Mouse (Mus musculus) erythroid progenitor cell, adult 5-6 weeks (primary cell): ENCODE results near the gene Vmn1r112. TPM values are rescaled to one million over a fixed set of nuclear protein-coding genes. Genes with fewer than 3 reads are reported as not detected.
"Not testable (repeated sequence)": the region's sequence is repeated elsewhere in the genome, so short reads cannot be mapped to it uniquely, and the experiment has no call there.

ENCODE experiments used
- ATAC-seq: replicated peaks from 2 replicates; pipeline ENCODE4 v1.8.0; 2016; ENCODE audit warnings: moderate number of reproducible peaks, mild to moderate bottlenecking, moderate TSS enrichment, inconsistent platforms; ENCODE audit not compliant: poor library complexity, low FRiP score, severe bottlenecking
- total RNA-seq, 2 experiments: library from RNA; stranded (forward) in 1 of 2; stranded (reverse) in 1 of 2; fragments of 150-400 nt in 1 of 2; fragments of 186-747, 209-891 nt in 1 of 2; gene quantifications; 2 replicates each; pipeline versions ENCODE4 v1.2.3 to v1.2.4; 2015 to 2017; ENCODE audit warnings: low replicate concordance in 2 of 2

Gene Vmn1r112
- total RNA-seq (2015; ENCODE audit: low replicate concordance) (not detected in 2 replicates), total RNA-seq (2017; ENCODE audit: low replicate concordance) (not detected in 2 replicates)

GRCm38 (mm10) chr7:20770885-20771284 lies at the start of gene Vmn1r112:
Gene Vmn1r112 (plus strand): TSS chr7:20771185.
- ATAC-seq, result not testable (repeated sequence)

GRCm38 (mm10) chr7:20730524-20730923 lies 40.5 kb upstream of the Vmn1r112 start, which contains the start of gene Gm10668:
Gene Gm10668 (minus strand): TSS chr7:20730624.
- ATAC-seq, result not testable (repeated sequence)

- not testable (repeated sequence) for ATAC-seq
Measured at GRCm38 (mm10) chr7:20786985-20787384, 16.0 kb downstream of the Vmn1r112 start, which contains the start of gene Vmn1r113. Gene Vmn1r113 (plus strand): TSS chr7:20787285.

- ATAC-seq, result not testable (repeated sequence)
Measured at GRCm38 (mm10) chr7:20812086-20812485, 41.1 kb downstream of the Vmn1r112 start, which contains the start of gene Vmn1r114. Gene Vmn1r114 (minus strand): TSS chr7:20812186.

Other genes starting within 250 kb of the Vmn1r112 start
- gene Vmn1r104, start 237.3 kb upstream of the Vmn1r112 start, total RNA-seq (2015; ENCODE audit: low replicate concordance), result not detected in 2 replicates
- not detected in 2 replicates for gene Vmn1r104, start 237.3 kb upstream of the Vmn1r112 start, total RNA-seq (2017; ENCODE audit: low replicate concordance)
- gene Gm5726, start 225.4 kb upstream of the Vmn1r112 start, total RNA-seq (2015; ENCODE audit: low replicate concordance), result not detected in 2 replicates
- gene Gm5726, start 225.4 kb upstream of the Vmn1r112 start, total RNA-seq (2017; ENCODE audit: low replicate concordance), result not detected in 2 replicates
- not detected in 2 replicates for gene Gm4141, start 194.9 kb upstream of the Vmn1r112 start, total RNA-seq (2015; ENCODE audit: low replicate concordance)
- not detected in 2 replicates for gene Gm4141, start 194.9 kb upstream of the Vmn1r112 start, total RNA-seq (2017; ENCODE audit: low replicate concordance)
- not detected in 2 replicates for gene Gm4513, start 172.2 kb upstream of the Vmn1r112 start, total RNA-seq (2015; ENCODE audit: low replicate concordance)
- not detected in 2 replicates for gene Gm4513, start 172.2 kb upstream of the Vmn1r112 start, total RNA-seq (2017; ENCODE audit: low replicate concordance)
- not detected in 2 replicates for gene Vmn1r107, start 102.3 kb upstream of the Vmn1r112 start, total RNA-seq (2015; ENCODE audit: low replicate concordance)
- gene Vmn1r107, start 102.3 kb upstream of the Vmn1r112 start, total RNA-seq (2017; ENCODE audit: low replicate concordance), result not detected in 2 replicates
- not detected in 2 replicates for gene Vmn1r111, start 68.0 kb upstream of the Vmn1r112 start, total RNA-seq (2015; ENCODE audit: low replicate concordance)
- not detected in 2 replicates for gene Vmn1r111, start 68.0 kb upstream of the Vmn1r112 start, total RNA-seq (2017; ENCODE audit: low replicate concordance)
- gene Gm10668, start 40.6 kb upstream of the Vmn1r112 start, total RNA-seq (2015; ENCODE audit: low replicate concordance), result not detected in 2 replicates
- not detected in 2 replicates for gene Gm10668, start 40.6 kb upstream of the Vmn1r112 start, total RNA-seq (2017; ENCODE audit: low replicate concordance)
- not detected in 2 replicates for gene Vmn1r113, start 16.1 kb downstream of the Vmn1r112 start, total RNA-seq (2015; ENCODE audit: low replicate concordance)
- not detected in 2 replicates for gene Vmn1r113, start 16.1 kb downstream of the Vmn1r112 start, total RNA-seq (2017; ENCODE audit: low replicate concordance)
- not detected in 2 replicates for gene Vmn1r114, start 41.0 kb downstream of the Vmn1r112 start, total RNA-seq (2015; ENCODE audit: low replicate concordance)
- gene Vmn1r114, start 41.0 kb downstream of the Vmn1r112 start, total RNA-seq (2017; ENCODE audit: low replicate concordance), result not detected in 2 replicates
- not detected in 2 replicates for gene Vmn1r115, start 73.8 kb downstream of the Vmn1r112 start, total RNA-seq (2015; ENCODE audit: low replicate concordance)
- gene Vmn1r115, start 73.8 kb downstream of the Vmn1r112 start, total RNA-seq (2017; ENCODE audit: low replicate concordance), result not detected in 2 replicates
- gene Vmn1r116, start 101.1 kb downstream of the Vmn1r112 start, total RNA-seq (2015; ENCODE audit: low replicate concordance), result not detected in 2 replicates
- gene Vmn1r116, start 101.1 kb downstream of the Vmn1r112 start, total RNA-seq (2017; ENCODE audit: low replicate concordance), result not detected in 2 replicates
- gene Vmn1r117, start 112.9 kb downstream of the Vmn1r112 start, total RNA-seq (2015; ENCODE audit: low replicate concordance), result not detected in 2 replicates
- gene Vmn1r117, start 112.9 kb downstream of the Vmn1r112 start, total RNA-seq (2017; ENCODE audit: low replicate concordance), result not detected in 2 replicates
- not detected in 2 replicates for gene Vmn1r118, start 141.2 kb downstream of the Vmn1r112 start, total RNA-seq (2015; ENCODE audit: low replicate concordance)
- gene Vmn1r118, start 141.2 kb downstream of the Vmn1r112 start, total RNA-seq (2017; ENCODE audit: low replicate concordance), result not detected in 2 replicates
- not detected in 2 replicates for gene Vmn1r119, start 241.3 kb downstream of the Vmn1r112 start, total RNA-seq (2015; ENCODE audit: low replicate concordance)
- not detected in 2 replicates for gene Vmn1r119, start 241.3 kb downstream of the Vmn1r112 start, total RNA-seq (2017; ENCODE audit: low replicate concordance)